In genomic region chr5:129000706-129001468, GRCm38 (mm10) we compare ENCODE assay signal across 10 mouse cellular contexts. TPM values are rescaled to one million over a fixed set of nuclear protein-coding genes. Genes with fewer than 3 reads are reported as not detected.
DNase-seq lines count a peak whose midpoint lies in the region; ATAC-seq and TF ChIP-seq lines count a peak whose summit lies in the region.
"Had no signal": no experiment of that assay in that cellular context is flagged by ENCODE, and none has a peak within 500 bp of the region (broad histone marks: within the 10 kb centered on the region; RNA-seq: fewer than 3 reads in every experiment).

No protein-coding gene starts in this region.

- H3K9ac ChIP-seq in ES-Bruce4 (ENCODE audit: low read depth, poor library complexity, severe bottlenecking) = peak overlapping the region; percentile 5; the same call in 1 of the 2 replicates
- peak overlapping the region; percentile 46 for H3K9ac ChIP-seq in embryonic facial prominence, embryonic 13.5 days
- H3K9ac ChIP-seq in liver, embryonic 15.5 days = peak overlapping the region; percentile 51
- H3K9ac ChIP-seq: forebrain, embryonic 13.5 days; limb, embryonic 12.5 days had no signal

- H3K9me3 ChIP-seq in ES-Bruce4 (replicated peaks; ENCODE audit: control insufficient read depth, insufficient read depth, low read length, poor library complexity, severe bottlenecking) = no peaks in the 10 kb centered on the region
- no peaks in the 10 kb centered on the region for H3K9me3 ChIP-seq in embryonic facial prominence, embryonic 13.5 days
- no peaks in the 10 kb centered on the region for H3K9me3 ChIP-seq in liver, embryonic 15.5 days (replicated peaks)
- H3K9me3 ChIP-seq: forebrain, embryonic 13.5 days; limb, embryonic 12.5 days had no signal

- no peak for TF ChIP-seq CTCF in ES-Bruce4 (IDR thresholded peaks at IDR 0.05; ENCODE audit: low read depth, low read length)

- ATAC-seq in embryonic facial prominence, embryonic 13.5 days (ENCODE audit: insufficient number of reproducible peaks, insufficient read depth, low FRiP score, low TSS enrichment, low read depth) = no peak
- peak; percentile 85 for ATAC-seq in liver, embryonic 15.5 days (ENCODE audit: insufficient read depth)
- ATAC-seq: forebrain, embryonic 13.5 days had no signal

- 46% methylated on average over 8 of the region's 8 CpGs for WGBS in embryonic facial prominence, embryonic 13.5 days
- 12% methylated on average over 8 of the region's 8 CpGs for WGBS in liver, embryonic 15.5 days (ENCODE audit: insufficient replicate concordance)

- no peak for TF ChIP-seq POLR2A in ES-Bruce4 (IDR thresholded peaks at IDR 0.05; ENCODE audit: insufficient read depth, low read length)

- peak overlapping the region; percentile 6 for H3K4me3 ChIP-seq in ES-Bruce4 (ENCODE audit: low read depth, low read length)
- H3K4me3 ChIP-seq in embryonic facial prominence, embryonic 13.5 days = no peak overlapping the region
- peak overlapping the region; percentile 37 for H3K4me3 ChIP-seq in liver, embryonic 15.5 days (replicated peaks)
- H3K4me3 ChIP-seq: forebrain, embryonic 13.5 days; limb, embryonic 12.5 days had no signal

- no peaks in the 10 kb centered on the region for H3K36me3 ChIP-seq in ES-Bruce4 (ENCODE audit: control insufficient read depth, insufficient read depth, low read length, poor library complexity, severe bottlenecking)
- peaks cover 40% of the 10 kb centered on the region for H3K36me3 ChIP-seq in embryonic facial prominence, embryonic 13.5 days
- peaks cover 73% of the 10 kb centered on the region for H3K36me3 ChIP-seq in liver, embryonic 15.5 days (replicated peaks)

- 0 out of 2 replicates have a peak, but pooled peaks have one; percentile 13 for TF ChIP-seq EP300 in ES-Bruce4 (IDR thresholded peaks at IDR 0.05; ENCODE audit: insufficient read depth, low read depth, low read length)

- DNase-seq in gastrocnemius, adult 18-20 months (ENCODE audit: low spot score) = peak; percentile 41
- DNase-seq in gastrocnemius, postnatal 25 days = no peak
- DNase-seq in ovary, adult 18-20 months (ENCODE audit: low spot score) = no peak
- no peak for DNase-seq in cerebellum, adult 11-12 months
- no peak for DNase-seq in layer of hippocampus, adult 9-10 months (ENCODE audit: low spot score)

- H3K27me3 ChIP-seq in ES-Bruce4 (ENCODE audit: control insufficient read depth, insufficient read depth, low read length, poor library complexity, severe bottlenecking) = no peaks in the 10 kb centered on the region
- H3K27me3 ChIP-seq in embryonic facial prominence, embryonic 13.5 days = no peaks in the 10 kb centered on the region
- H3K27me3 ChIP-seq in liver, embryonic 15.5 days = no peaks in the 10 kb centered on the region
- H3K27me3 ChIP-seq: forebrain, embryonic 13.5 days; limb, embryonic 12.5 days had no signal

- no peak overlapping the region for H3K27ac ChIP-seq in ES-Bruce4 (ENCODE audit: insufficient read depth, low read length)
- 0 out of 2 replicates have a peak overlapping the region, but pooled peaks have one; percentile 55 for H3K27ac ChIP-seq in embryonic facial prominence, embryonic 13.5 days
- peak overlapping the region; percentile 98 for H3K27ac ChIP-seq in liver, embryonic 15.5 days (replicated peaks)
- H3K27ac ChIP-seq: forebrain, embryonic 13.5 days had no signal

- H3K4me2 ChIP-seq in embryonic facial prominence, embryonic 13.5 days = no peak overlapping the region
- H3K4me2 ChIP-seq in liver, embryonic 15.5 days = peak overlapping the region; percentile 68
- H3K4me2 ChIP-seq: forebrain, embryonic 13.5 days; limb, embryonic 12.5 days had no signal

- H3K4me1 ChIP-seq in ES-Bruce4 (ENCODE audit: control insufficient read depth, insufficient read depth, low read length) = peaks cover 2% of the 10 kb centered on the region
- H3K4me1 ChIP-seq in embryonic facial prominence, embryonic 13.5 days = peaks cover 21% of the 10 kb centered on the region
- peaks cover 68% of the 10 kb centered on the region for H3K4me1 ChIP-seq in liver, embryonic 15.5 days (replicated peaks)
- H3K4me1 ChIP-seq: limb, embryonic 12.5 days had no signal

RNA-seq across cellular contexts. Expression of gene Stx2, which starts 7.5 kb away (rescaled TPM):
- 1 to 10 TPM; 4.5 to 6.6 TPM for total RNA-seq in gastrocnemius, adult 18-20 months (2021)
- total RNA-seq in gastrocnemius, postnatal 25 days (2021) = 1 to 10 TPM; 7.8 to 8.8 TPM
- polyA plus RNA-seq in ES-Bruce4 (2011; ENCODE audit: insufficient read depth, insufficient read length, low read depth, missing spikeins) = 19.8 and 25.9 TPM in 2 replicates
- 27.5 and 30.7 TPM in 2 replicates for polyA plus RNA-seq in embryonic facial prominence, embryonic 13.5 days (2015; fragmentation: Nextera tagmentation; extraction: Ambion mirVana)
- polyA plus RNA-seq in liver, embryonic 15.5 days (2015; fragmentation: Nextera tagmentation; extraction: Ambion mirVana) = 65.5 and 65.6 TPM in 2 replicates

RNA-seq across cellular contexts. Expression of gene Ran, which starts 19.0 kb away (rescaled TPM):
- total RNA-seq in gastrocnemius, adult 18-20 months (2021) = 10 to 100 TPM; 68.9 to 83.3 TPM
- 10 to 100 TPM; 64.7 to 81.1 TPM for total RNA-seq in gastrocnemius, postnatal 25 days (2021)
- 669 and 685 TPM in 2 replicates for polyA plus RNA-seq in ES-Bruce4 (2011; ENCODE audit: insufficient read depth, insufficient read length, low read depth, missing spikeins)
- polyA plus RNA-seq in embryonic facial prominence, embryonic 13.5 days (2015; fragmentation: Nextera tagmentation; extraction: Ambion mirVana) = 544 and 631 TPM in 2 replicates
- polyA plus RNA-seq in liver, embryonic 15.5 days (2015; fragmentation: Nextera tagmentation; extraction: Ambion mirVana) = 371 and 412 TPM in 2 replicates

RNA-seq across cellular contexts. Expression of gene Rimbp2, which starts 47.6 kb away (rescaled TPM):
- not detected for total RNA-seq in gastrocnemius, adult 18-20 months (2021)
- total RNA-seq in gastrocnemius, postnatal 25 days (2021) = not detected
- 0.33 and 0.40 TPM in 2 replicates for polyA plus RNA-seq in ES-Bruce4 (2011; ENCODE audit: insufficient read depth, insufficient read length, low read depth, missing spikeins)
- 0.18 and 0.19 TPM in 2 replicates for polyA plus RNA-seq in embryonic facial prominence, embryonic 13.5 days (2015; fragmentation: Nextera tagmentation; extraction: Ambion mirVana)
- polyA plus RNA-seq in liver, embryonic 15.5 days (2015; fragmentation: Nextera tagmentation; extraction: Ambion mirVana) = not detected in 2 replicates
